Mouse (Mus musculus): ENCODE data around the gene Wdr26. TPM values are rescaled to one million over a fixed set of nuclear protein-coding genes. Genes with fewer than 3 reads are reported as not detected.
A peak's percentile ranks its signal among the peaks of the same experiment; 100 is the strongest.

The Wdr26 gene
- polyA plus RNA-seq, 1 experiment from 2014 or later: 34.5 TPM

GRCm38 (mm10) chr1:181149373-181150017 lies 62.3 kb downstream of the Wdr26 start:
- Histone ChIP-seq H3K27ac (replicated peaks) (no peak overlapping the region), H3K4me2 (no peak overlapping the region), H3K36me3 (peaks cover 4% of the 10 kb centered on the region; the same call in 1 of the 2 replicates), H3K4me3 (no peak overlapping the region), H3K9ac (no peak overlapping the region), H3K4me1 (replicated peaks) (peaks cover 32% of the 10 kb centered on the region), H3K27me3 (no peaks in the 10 kb centered on the region), H3K9me3 (no peaks in the 10 kb centered on the region)
- WGBS: 79% methylated on average over 3 of the region's 3 CpGs
- no peak for ATAC-seq (ENCODE audit: low FRiP score, low read depth)

GRCm38 (mm10) chr1:181148540-181148939 lies 63.3 kb downstream of the Wdr26 start:
- Histone ChIP-seq H3K4me3 (no peak overlapping the region), H3K4me1 (replicated peaks) (peaks cover 33% of the 10 kb centered on the region), H3K27ac (replicated peaks) (0 out of 2 replicates have a peak overlapping the region, but pooled peaks have one; percentile 27), H3K36me3 (no peaks in the 10 kb centered on the region), H3K9me3 (no peaks in the 10 kb centered on the region), H3K9ac (no peak overlapping the region), H3K27me3 (no peaks in the 10 kb centered on the region), H3K4me2 (no peak overlapping the region)
- no peak for ATAC-seq (ENCODE audit: low FRiP score, low read depth)
- WGBS: 73% methylated on average over 5 of the region's 5 CpGs

- Histone ChIP-seq H3K36me3 (peaks cover 6% of the 10 kb centered on the region; the same call in 1 of the 2 replicates), H3K9ac (no peak overlapping the region), H3K4me2 (no peak overlapping the region), H3K27ac (replicated peaks) (no peak overlapping the region), H3K27me3 (no peaks in the 10 kb centered on the region), H3K9me3 (no peaks in the 10 kb centered on the region), H3K4me1 (replicated peaks) (peaks cover 27% of the 10 kb centered on the region), H3K4me3 (no peak overlapping the region)
- 97% methylated on average over 2 of the region's 2 CpGs for WGBS
- ATAC-seq (ENCODE audit: low FRiP score, low read depth): no peak
Observed at GRCm38 (mm10) chr1:181146187-181146586, 65.6 kb downstream of the Wdr26 start.

- Histone ChIP-seq H3K27me3 (no peaks in the 10 kb centered on the region), H3K9me3 (no peaks in the 10 kb centered on the region), H3K36me3 (peaks cover 19% of the 10 kb centered on the region), H3K27ac (replicated peaks) (peak overlapping the region; percentile 79), H3K4me1 (replicated peaks) (peaks cover 23% of the 10 kb centered on the region), H3K4me3 (peak overlapping the region; percentile 87), H3K9ac (peak overlapping the region; percentile 81), H3K4me2 (peak overlapping the region; percentile 69)
- no peak for ATAC-seq (ENCODE audit: low FRiP score, low read depth)
- WGBS: 15% methylated on average over 12 of the region's 12 CpGs
Observed at GRCm38 (mm10) chr1:181144966-181145365, 66.8 kb downstream of the Wdr26 start.

DNA sequence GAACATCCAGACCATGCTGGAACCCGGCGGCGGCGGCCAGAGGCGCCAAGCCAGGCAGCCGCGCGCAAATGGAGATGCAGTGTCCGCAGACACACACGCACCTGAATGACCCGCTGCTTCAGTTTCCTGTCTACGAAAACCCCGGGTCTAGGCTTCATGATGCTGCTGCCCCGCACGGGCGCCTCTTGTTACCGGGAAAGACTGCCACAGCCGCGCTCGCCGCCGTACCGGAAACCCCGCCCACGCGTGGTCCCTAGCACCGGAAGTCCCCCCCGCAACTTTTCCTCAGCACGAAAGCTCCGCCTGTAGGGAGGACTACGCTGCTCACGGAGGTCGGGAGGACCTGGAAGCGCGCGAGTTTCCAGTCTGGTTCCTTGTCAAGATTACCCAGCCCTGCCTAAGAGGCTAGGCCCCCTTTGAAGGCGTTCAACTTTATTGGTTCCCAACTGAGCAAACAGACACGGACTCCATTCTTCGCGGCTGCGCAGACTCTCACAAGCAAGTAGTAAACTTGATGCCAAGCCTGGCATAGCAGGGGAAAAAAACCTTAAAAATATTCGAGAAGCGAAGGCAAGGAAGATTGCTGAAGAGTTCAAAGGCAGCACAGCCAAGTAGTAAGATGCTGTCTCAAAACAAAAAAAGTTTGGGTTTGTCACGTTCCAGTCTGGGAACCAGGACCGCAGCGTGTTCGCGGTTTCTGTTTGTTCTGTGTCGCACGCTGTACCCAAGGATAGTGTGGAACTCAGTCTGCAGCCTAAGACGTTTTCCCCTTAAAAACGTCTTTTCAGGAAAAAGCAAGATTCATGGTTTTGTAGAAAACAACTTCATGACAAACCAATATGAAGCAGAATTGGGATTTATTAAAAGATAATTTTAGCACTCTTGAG lies 67.6 kb downstream of the Wdr26 start, which contains the start of the genes Nvl and Cnih4:
Gene Nvl, minus strand, starts transcription at position 255 of the 887 bp plus-strand sequence.
Gene Cnih4, plus strand, starts transcription at position 744 of the 887 bp plus-strand sequence.
- WGBS: under 1% methylated on average over 52 of the region's 52 CpGs

DNA sequence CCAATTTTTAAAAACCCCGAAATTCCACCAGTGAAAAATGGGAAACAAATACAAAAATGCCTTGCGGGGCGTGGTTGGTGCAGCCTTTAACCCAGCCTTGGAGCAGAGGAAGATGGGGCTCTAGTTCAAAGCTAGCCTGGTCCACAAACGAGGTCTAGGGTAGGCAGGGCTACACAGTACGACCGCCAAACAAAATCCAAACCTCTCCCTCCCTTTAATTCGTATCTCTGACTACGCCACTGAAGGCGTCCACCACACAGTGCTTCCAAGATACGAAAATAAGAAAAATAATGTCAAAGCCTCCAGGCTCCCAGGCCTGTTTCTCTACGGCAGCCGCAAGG lies 68.2 kb downstream of the Wdr26 start:
- no peak; the same call in 1 of the 2 replicates for ATAC-seq (ENCODE audit: low FRiP score, low read depth)
- WGBS: 0% methylated on average over 12 of the region's 12 CpGs
- Histone ChIP-seq H3K36me3 (peaks cover 30% of the 10 kb centered on the region), H3K4me1 (replicated peaks) (peaks cover 23% of the 10 kb centered on the region), H3K27ac (replicated peaks) (peak overlapping the region; percentile 79), H3K9me3 (no peaks in the 10 kb centered on the region), H3K9ac (peak overlapping the region; percentile 81), H3K27me3 (no peaks in the 10 kb centered on the region), H3K4me2 (peak overlapping the region; percentile 69), H3K4me3 (peak overlapping the region; percentile 87)

More for the DNA sequence above, 67.6 kb downstream of the Wdr26 start, which contains the start of the genes Nvl and Cnih4:
- peak; percentile 100 for ATAC-seq (ENCODE audit: low FRiP score, low read depth)
- Histone ChIP-seq H3K27me3 (no peaks in the 10 kb centered on the region), H3K4me3 (peak within 1 kb of the TSS; percentile 87), H3K27ac (replicated peaks) (peak within 1 kb of the TSS; percentile 79), H3K9ac (peak within 1 kb of the TSS; percentile 81), H3K4me2 (peak within 1 kb of the TSS; percentile 69), H3K9me3 (no peaks in the 10 kb centered on the region), H3K4me1 (replicated peaks) (peaks cover 23% of the 10 kb centered on the region), H3K36me3 (peaks cover 26% of the 10 kb centered on the region)

DNA sequence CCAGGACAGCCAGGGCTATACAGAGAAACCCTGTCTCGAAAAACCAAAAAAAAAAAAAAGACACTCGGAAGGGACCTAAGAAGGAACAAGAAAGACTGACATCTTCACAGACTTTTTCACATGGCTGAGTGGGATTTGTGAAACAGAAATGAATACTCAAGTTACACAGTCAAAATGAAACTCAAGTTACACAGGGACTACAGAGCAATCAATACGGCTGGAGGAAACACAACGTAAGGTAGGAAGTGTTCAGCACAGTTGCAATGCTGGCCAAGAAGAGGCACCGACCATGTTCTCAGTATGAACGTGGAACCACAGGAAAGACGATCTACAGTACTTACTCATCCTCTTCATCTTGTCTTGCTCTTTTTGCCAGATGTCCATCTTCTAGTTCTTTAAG lies 73.1 kb downstream of the Wdr26 start:
- H3K27me3 ChIP-seq: no peaks in the 10 kb centered on the region
- peaks cover 65% of the 10 kb centered on the region for H3K36me3 ChIP-seq

DNA sequence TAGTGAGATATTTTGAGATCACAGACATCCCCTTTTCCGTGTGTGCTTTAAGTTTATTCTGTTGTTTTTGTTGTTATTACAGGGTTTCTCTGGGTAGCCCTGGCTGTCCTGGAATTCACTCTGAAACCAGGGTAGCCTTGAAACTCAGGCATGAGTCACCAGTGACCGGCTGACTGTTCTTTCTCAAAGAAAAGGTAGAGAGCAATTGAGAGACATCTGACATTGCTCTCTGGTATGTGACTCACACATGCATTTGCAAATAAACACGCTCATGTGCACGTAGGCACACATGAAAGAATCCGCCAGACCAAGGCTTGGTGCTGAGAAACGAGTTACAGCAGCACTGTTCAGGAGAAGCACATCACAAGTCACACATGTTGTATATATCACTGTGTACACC lies 79.9 kb downstream of the Wdr26 start:
- 94% methylated on average over 6 of the region's 6 CpGs for WGBS
- Histone ChIP-seq H3K4me2 (no peak overlapping the region), H3K27me3 (no peaks in the 10 kb centered on the region), H3K4me3 (no peak overlapping the region), H3K4me1 (replicated peaks) (no peaks in the 10 kb centered on the region), H3K27ac (replicated peaks) (no peak overlapping the region), H3K9me3 (no peaks in the 10 kb centered on the region), H3K9ac (no peak overlapping the region), H3K36me3 (peaks cover 77% of the 10 kb centered on the region)
- ATAC-seq (ENCODE audit: low FRiP score, low read depth): no peak

More for the DNA sequence above, 73.1 kb downstream of the Wdr26 start:
- no peak overlapping the region for H3K4me3 ChIP-seq
- 94% methylated on average over 7 of the region's 7 CpGs for WGBS
- H3K27ac ChIP-seq (replicated peaks): no peak overlapping the region
- ATAC-seq (ENCODE audit: low FRiP score, low read depth): no peak
- H3K4me1 ChIP-seq (replicated peaks): peaks cover 12% of the 10 kb centered on the region
- H3K9ac ChIP-seq: no peak overlapping the region
- no peaks in the 10 kb centered on the region for H3K9me3 ChIP-seq
- no peak overlapping the region for H3K4me2 ChIP-seq

GRCm38 (mm10) chr1:181126766-181127165 lies 85.0 kb downstream of the Wdr26 start:
- Histone ChIP-seq H3K27ac (replicated peaks) (no peak overlapping the region), H3K9me3 (no peaks in the 10 kb centered on the region), H3K4me1 (replicated peaks) (no peaks in the 10 kb centered on the region), H3K36me3 (peaks cover 77% of the 10 kb centered on the region), H3K4me2 (no peak overlapping the region), H3K4me3 (no peak overlapping the region), H3K27me3 (no peaks in the 10 kb centered on the region), H3K9ac (no peak overlapping the region)
- ATAC-seq (ENCODE audit: low FRiP score, low read depth): no peak
- WGBS: 97% methylated on average over 9 of the region's 9 CpGs

- Histone ChIP-seq H3K9ac (no peak overlapping the region), H3K4me1 (replicated peaks) (no peaks in the 10 kb centered on the region), H3K27me3 (no peaks in the 10 kb centered on the region), H3K4me3 (no peak overlapping the region), H3K36me3 (peaks cover 80% of the 10 kb centered on the region), H3K27ac (replicated peaks) (no peak overlapping the region), H3K9me3 (no peaks in the 10 kb centered on the region), H3K4me2 (no peak overlapping the region)
- WGBS: 97% methylated on average over 3 of the region's 3 CpGs
- ATAC-seq (ENCODE audit: low FRiP score, low read depth): no peak
Observed at GRCm38 (mm10) chr1:181125916-181126315, 85.9 kb downstream of the Wdr26 start.

GRCm38 (mm10) chr1:181124145-181124544 lies 87.7 kb downstream of the Wdr26 start:
- Histone ChIP-seq H3K36me3 (peaks cover 77% of the 10 kb centered on the region), H3K9me3 (no peaks in the 10 kb centered on the region), H3K9ac (no peak overlapping the region), H3K4me2 (no peak overlapping the region), H3K27ac (replicated peaks) (no peak overlapping the region), H3K27me3 (no peaks in the 10 kb centered on the region), H3K4me1 (replicated peaks) (no peaks in the 10 kb centered on the region), H3K4me3 (no peak overlapping the region)
- ATAC-seq (ENCODE audit: low FRiP score, low read depth): no peak
- 94% methylated on average over 2 of the region's 2 CpGs for WGBS
